ENCODE assay signal across 12 mouse cellular contexts in the genomic region with DNA sequence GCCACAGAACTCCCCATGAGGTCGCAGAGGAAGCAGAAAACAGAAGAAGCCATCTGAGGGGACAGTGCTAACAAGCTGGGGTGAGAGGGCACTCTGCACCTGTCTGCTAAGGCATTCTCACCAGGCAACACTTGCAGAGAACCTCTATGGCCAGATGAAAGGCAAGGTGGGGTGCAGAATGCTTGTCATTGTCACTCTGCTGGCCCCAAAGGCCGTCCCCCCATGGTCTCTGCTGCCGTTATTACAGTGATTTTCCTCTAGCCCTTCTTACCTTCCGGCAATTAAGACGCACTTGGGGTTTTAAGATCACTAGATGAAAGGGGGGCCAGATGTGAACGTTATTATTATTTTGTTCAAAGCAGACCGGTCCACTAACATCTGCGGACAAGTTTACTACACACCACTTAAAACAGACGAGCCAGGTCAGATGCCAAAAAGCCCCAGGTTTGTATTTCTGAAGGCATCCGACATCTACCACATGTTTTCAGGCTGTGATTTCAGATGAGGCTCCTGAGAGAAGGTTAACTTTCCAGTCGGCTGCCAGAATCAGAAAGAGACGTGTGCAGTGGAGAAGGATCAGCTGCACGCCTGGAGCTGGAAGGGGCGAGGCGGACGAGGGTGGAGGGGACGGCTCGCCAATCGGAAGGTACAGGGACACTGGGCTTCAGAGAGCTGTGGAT.
DNase-seq lines count a peak whose midpoint lies in the region; ATAC-seq and TF ChIP-seq lines count a peak whose summit lies in the region.
"Had no signal": no experiment of that assay in that cellular context is flagged by ENCODE, and none has a peak within 500 bp of the region (broad histone marks: within the 10 kb centered on the region; RNA-seq: fewer than 3 reads in every experiment).

No protein-coding gene starts in this region.

- H3K4me3 ChIP-seq in forebrain, embryonic 11.5 days (ENCODE audit: low read depth, low read length), result no peak overlapping the region
- H3K4me3 ChIP-seq in forebrain, embryonic 16.5 days (replicated peaks; ENCODE audit: low read length), result no peak overlapping the region
- no peak overlapping the region for H3K4me3 ChIP-seq in embryonic facial prominence, embryonic 12.5 days
- no peak overlapping the region for H3K4me3 ChIP-seq in hindbrain, postnatal 0 days (ENCODE audit: low read length)
- H3K4me3 ChIP-seq in midbrain, embryonic 14.5 days (replicated peaks; ENCODE audit: low read depth, low read length), result no peak overlapping the region
- H3K4me3 ChIP-seq: heart, embryonic 15.5 days had no signal

- no peaks in the 10 kb centered on the region for H3K27me3 ChIP-seq in forebrain, embryonic 11.5 days (ENCODE audit: control insufficient read depth, insufficient read depth, low read length)
- H3K27me3 ChIP-seq in forebrain, embryonic 16.5 days (replicated peaks; ENCODE audit: control insufficient read depth, insufficient read depth, low read length), result no peaks in the 10 kb centered on the region
- H3K27me3 ChIP-seq in embryonic facial prominence, embryonic 12.5 days, result no peaks in the 10 kb centered on the region
- no peaks in the 10 kb centered on the region for H3K27me3 ChIP-seq in hindbrain, postnatal 0 days (ENCODE audit: insufficient read depth, low read length)
- H3K27me3 ChIP-seq in midbrain, embryonic 14.5 days (ENCODE audit: control insufficient read depth, insufficient read depth, low read length), result no peaks in the 10 kb centered on the region
- H3K27me3 ChIP-seq: heart, embryonic 15.5 days had no signal

- no peak overlapping the region for H3K9ac ChIP-seq in forebrain, embryonic 11.5 days (ENCODE audit: low read length)
- H3K9ac ChIP-seq in forebrain, embryonic 16.5 days (replicated peaks; ENCODE audit: low read depth, low read length), result no peak overlapping the region
- H3K9ac ChIP-seq in embryonic facial prominence, embryonic 12.5 days, result no peak overlapping the region
- H3K9ac ChIP-seq in hindbrain, postnatal 0 days (replicated peaks; ENCODE audit: low read length), result peak overlapping the region; percentile 4; the same call in 1 of the 2 replicates
- H3K9ac ChIP-seq in midbrain, embryonic 14.5 days (replicated peaks; ENCODE audit: low read length), result peak overlapping the region; percentile 12; the same call in 1 of the 2 replicates
- H3K9ac ChIP-seq: heart, embryonic 15.5 days had no signal

- no peak for DNase-seq in forebrain, embryonic 11.5 days (ENCODE audit: low spot score)
- DNase-seq in hindbrain, postnatal 0 days (ENCODE audit: low spot score), result no peak
- peak; percentile 63 for DNase-seq in midbrain, embryonic 14.5 days
- DNase-seq in thymus, postnatal 36 days, result no peak
- no peak for DNase-seq in left cerebral cortex, adult 18-20 months (ENCODE audit: low spot score in 2 of 2)
- no peak for DNase-seq in right cerebral cortex, postnatal 4 days
- DNase-seq: cerebellum, postnatal 14 days; gastrocnemius, postnatal 25 days had no signal

- no peaks in the 10 kb centered on the region for H3K36me3 ChIP-seq in forebrain, embryonic 11.5 days (ENCODE audit: control insufficient read depth, insufficient read depth, low read length)
- no peaks in the 10 kb centered on the region for H3K36me3 ChIP-seq in forebrain, embryonic 16.5 days (ENCODE audit: control insufficient read depth, insufficient read depth)
- H3K36me3 ChIP-seq in embryonic facial prominence, embryonic 12.5 days, result no peaks in the 10 kb centered on the region
- H3K36me3 ChIP-seq in hindbrain, postnatal 0 days (ENCODE audit: insufficient read depth, low read length), result no peaks in the 10 kb centered on the region
- no peaks in the 10 kb centered on the region for H3K36me3 ChIP-seq in midbrain, embryonic 14.5 days (ENCODE audit: control insufficient read depth, insufficient read depth, low read length)
- H3K36me3 ChIP-seq: heart, embryonic 15.5 days had no signal

- ATAC-seq in forebrain, embryonic 11.5 days (replicated peaks; ENCODE audit: low FRiP score), result peak; percentile 8; the same call in 1 of the 2 replicates
- no peak for ATAC-seq in forebrain, embryonic 16.5 days
- no peak for ATAC-seq in embryonic facial prominence, embryonic 12.5 days (ENCODE audit: insufficient number of reproducible peaks, insufficient read depth, low FRiP score, low TSS enrichment)
- ATAC-seq in hindbrain, postnatal 0 days, result no peak
- peak; percentile 29; the same call in 1 of the 2 replicates for ATAC-seq in midbrain, embryonic 14.5 days (ENCODE audit: low FRiP score, low TSS enrichment)
- ATAC-seq: intestine, postnatal 0 days had no signal

- no peak overlapping the region for H3K27ac ChIP-seq in forebrain, embryonic 11.5 days (ENCODE audit: low read depth, low read length)
- no peak overlapping the region for H3K27ac ChIP-seq in forebrain, embryonic 16.5 days (ENCODE audit: low read length)
- no peak overlapping the region for H3K27ac ChIP-seq in embryonic facial prominence, embryonic 12.5 days
- H3K27ac ChIP-seq in hindbrain, postnatal 0 days, result no peak overlapping the region
- H3K27ac ChIP-seq in midbrain, embryonic 14.5 days (replicated peaks; ENCODE audit: low read depth, low read length), result peak overlapping the region; percentile 54
- H3K27ac ChIP-seq: heart, embryonic 15.5 days had no signal

- peaks cover 18% of the 10 kb centered on the region for H3K4me1 ChIP-seq in forebrain, embryonic 11.5 days (replicated peaks; ENCODE audit: control insufficient read depth, insufficient read depth, low read length)
- peaks cover 17% of the 10 kb centered on the region for H3K4me1 ChIP-seq in forebrain, embryonic 16.5 days (replicated peaks; ENCODE audit: control insufficient read depth, insufficient read depth, low read length)
- peaks cover 43% of the 10 kb centered on the region for H3K4me1 ChIP-seq in embryonic facial prominence, embryonic 12.5 days
- H3K4me1 ChIP-seq in hindbrain, postnatal 0 days (ENCODE audit: insufficient read depth, low read length), result peaks cover 15% of the 10 kb centered on the region; the same call in 1 of the 2 replicates
- peaks cover 25% of the 10 kb centered on the region for H3K4me1 ChIP-seq in midbrain, embryonic 14.5 days (ENCODE audit: control insufficient read depth, insufficient read depth, low read length)

- TF ChIP-seq CTCF in hindbrain, postnatal 0 days (IDR thresholded peaks at IDR 0.05; ENCODE audit: low read depth), result no peak

- H3K4me2 ChIP-seq in forebrain, embryonic 11.5 days (ENCODE audit: low read depth, low read length, severe bottlenecking), result peak overlapping the region; percentile 0; the same call in 1 of the 2 replicates
- no peak overlapping the region for H3K4me2 ChIP-seq in forebrain, embryonic 16.5 days (ENCODE audit: low read length)
- H3K4me2 ChIP-seq in embryonic facial prominence, embryonic 12.5 days (replicated peaks), result peak overlapping the region; percentile 11; the same call in 1 of the 2 replicates
- peak overlapping the region; percentile 31; the same call in 1 of the 2 replicates for H3K4me2 ChIP-seq in hindbrain, postnatal 0 days (ENCODE audit: low read depth, low read length)
- peak overlapping the region; percentile 35 for H3K4me2 ChIP-seq in midbrain, embryonic 14.5 days (ENCODE audit: low read length)
- H3K4me2 ChIP-seq: heart, embryonic 15.5 days had no signal

- 26% methylated on average over 19 of the region's 19 CpGs for whole genome bisulfite sequencing in forebrain, embryonic 11.5 days
- WGBS in forebrain, embryonic 16.5 days, result 35% methylated on average over 19 of the region's 19 CpGs
- WGBS in embryonic facial prominence, embryonic 12.5 days, result 24% methylated on average over 19 of the region's 19 CpGs
- WGBS in hindbrain, postnatal 0 days, result 35% methylated on average over 19 of the region's 19 CpGs
- WGBS in midbrain, embryonic 14.5 days, result 14% methylated on average over 19 of the region's 19 CpGs

- no peaks in the 10 kb centered on the region; the same call in 1 of the 2 replicates for H3K9me3 ChIP-seq in forebrain, embryonic 11.5 days (ENCODE audit: control insufficient read depth, low read length)
- no peaks in the 10 kb centered on the region for H3K9me3 ChIP-seq in forebrain, embryonic 16.5 days (ENCODE audit: control insufficient read depth, low read length)
- no peaks in the 10 kb centered on the region for H3K9me3 ChIP-seq in embryonic facial prominence, embryonic 12.5 days
- no peaks in the 10 kb centered on the region for H3K9me3 ChIP-seq in hindbrain, postnatal 0 days (ENCODE audit: low read length)
- H3K9me3 ChIP-seq in midbrain, embryonic 14.5 days (ENCODE audit: control insufficient read depth, low read length), result 0 out of 2 replicates have a peak, but pooled peaks cover 5% of the 10 kb centered on the region
- H3K9me3 ChIP-seq: heart, embryonic 15.5 days had no signal

Comparison
In these comparisons a context has a peak if more than half of its experiments do, and no peak if none do; other contexts are left out.
1. ATAC-seq: peak in forebrain, embryonic 11.5 days (single experiment) and midbrain, embryonic 14.5 days (single experiment); none in forebrain, embryonic 16.5 days (single experiment), embryonic facial prominence, embryonic 12.5 days (single experiment) and hindbrain, postnatal 0 days (single experiment).
2. H3K9ac ChIP-seq: peak in hindbrain, postnatal 0 days (single experiment) and midbrain, embryonic 14.5 days (single experiment); none in forebrain, embryonic 11.5 days (single experiment), forebrain, embryonic 16.5 days (single experiment) and embryonic facial prominence, embryonic 12.5 days (single experiment).